Mouse (Mus musculus) lung, embryonic 16.5 days (tissue): ENCODE data around the gene Slc9a8. TPM values are rescaled to one million over a fixed set of nuclear protein-coding genes. Genes with fewer than 3 reads are reported as not detected.

Experiments
- ATAC-seq: fragments of 200-750 bp; cut with Nextera tagmentation; 2 replicates; pipeline ENCODE4 v1.8.0; 2017; ENCODE audit warnings: low read depth, mild to moderate bottlenecking, moderate library complexity
- H3K27ac ChIP-seq: fragments of 300-500 bp; sonication (generic); 2 replicates; pipeline ENCODE4 v1.5.1; 2014; ENCODE audit warnings: mild to moderate bottlenecking, control low read depth, low read length
- H3K27me3 ChIP-seq: fragments of 300-500 bp; sonication (generic); 2 replicates; pipeline ENCODE4 v1.6.1; 2014; ENCODE audit warnings: low read depth, low read length, mixed read lengths; ENCODE audit not compliant: control insufficient read depth, insufficient read depth
- H3K36me3 ChIP-seq: fragments of 300-500 bp; sonication (generic); 2 replicates; pipeline ENCODE4 v1.6.1; 2014; ENCODE audit warnings: low read length; ENCODE audit not compliant: control insufficient read depth, insufficient read depth
- H3K4me1 ChIP-seq: fragments of 300-500 bp; sonication (generic); replicated peaks from 2 replicates; pipeline ENCODE4 v1.6.1; 2014; ENCODE audit warnings: low read length, mixed read lengths; ENCODE audit not compliant: control insufficient read depth, insufficient read depth
- H3K4me2 ChIP-seq: fragments of 300-500 bp; sonication (generic); 2 replicates; pipeline ENCODE4 v1.6.1; 2014; ENCODE audit warnings: low read depth, low read length, control low read depth
- H3K4me3 ChIP-seq: fragments of 300-500 bp; sonication (generic); 2 replicates; pipeline ENCODE4 v1.5.1; 2014; ENCODE audit warnings: mild to moderate bottlenecking, low read length, control low read depth
- H3K9ac ChIP-seq: fragments of 300-500 bp; sonication (generic); 2 replicates; pipeline ENCODE4 v1.6.1; 2014; ENCODE audit warnings: low read length, control low read depth
- H3K9me3 ChIP-seq: fragments of 300-500 bp; sonication (generic); 2 replicates; pipeline ENCODE4 v1.6.1; 2016; ENCODE audit warnings: low read length; ENCODE audit not compliant: control insufficient read depth
- WGBS: fragments of 180-500 bp; shearing (Covaris S2); extraction: QIAGEN DNeasy Blood & Tissue Kit; methylation state at CpG from one replicate; pipeline ENCODE4 v1.1.7; 2014; 5-methylcytosine and 5-hydroxymethylcytosine counted together
- polyA plus RNA-seq: library from polyadenylated mRNA; unstranded; fragments of >200 nt; fragmentation: Nextera tagmentation; extraction: Ambion mirVana; gene quantifications from 2 replicates; pipeline ENCODE4 v1.2.1, GENCODE M21; 2015

Slc9a8 gene
- polyA plus RNA-seq, result 21.3 and 24.0 TPM in 2 replicates

DNA sequence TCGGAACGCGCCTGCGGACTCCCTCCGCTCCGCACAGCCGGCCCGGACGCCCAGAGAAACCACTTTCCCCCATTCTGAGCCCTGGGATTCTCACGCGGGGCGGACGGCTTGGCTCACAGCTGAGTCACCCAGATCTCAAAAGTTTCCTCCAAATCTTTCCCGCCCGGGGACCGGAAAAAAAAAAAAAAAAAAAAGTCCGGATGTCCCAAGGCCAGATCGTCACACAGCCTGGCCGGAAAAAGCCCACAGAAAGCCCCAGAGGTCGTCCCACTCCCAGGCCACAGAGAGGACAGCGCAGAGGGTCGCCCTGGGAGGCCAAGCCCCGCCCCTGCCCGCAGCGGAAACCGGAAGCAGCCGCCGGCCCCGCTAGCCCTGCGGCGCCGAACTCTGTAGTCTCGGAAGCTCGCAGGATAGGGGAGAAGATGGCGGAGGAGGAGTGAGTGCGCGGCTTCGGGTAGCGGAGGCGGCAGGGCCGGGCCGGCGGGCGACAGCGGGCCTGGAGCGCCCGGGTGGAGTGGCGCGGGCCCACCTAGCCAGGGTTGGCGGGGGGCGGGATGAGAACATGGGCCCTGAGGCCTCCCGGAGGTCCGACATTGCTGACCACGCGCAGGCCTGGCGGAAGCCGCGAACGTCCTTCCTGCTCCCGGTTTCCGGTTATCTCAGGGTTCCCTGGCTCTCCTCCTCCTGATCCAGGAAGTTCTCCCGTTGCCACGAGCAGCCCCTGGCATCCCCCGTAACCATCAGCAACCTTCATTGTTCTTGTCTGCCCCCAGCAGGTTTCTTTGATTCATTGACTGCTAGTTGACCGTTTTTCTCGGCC lies at the start of gene Slc9a8:
Gene Slc9a8 (plus strand): TSS at position 383 of the 820 bp plus-strand sequence.
- Histone ChIP-seq H3K9me3 (0 out of 2 replicates have a peak, but pooled peaks cover 3% of the 10 kb centered on the region), H3K4me2 (peak within 1 kb of the TSS; percentile 82), H3K9ac (peak within 1 kb of the TSS; percentile 94), H3K4me3 (peak within 1 kb of the TSS; percentile 83), H3K27ac (peak within 1 kb of the TSS; percentile 97), H3K27me3 (no peaks in the 10 kb centered on the region), H3K36me3 (peaks cover 10% of the 10 kb centered on the region), H3K4me1 (peaks cover 12% of the 10 kb centered on the region)
- under 1% methylated on average over 60 of the region's 66 CpGs for WGBS
- peak; percentile 99 for ATAC-seq

GRCm38 (mm10) chr2:167373266-167373665 lies 48.2 kb upstream of the Slc9a8 start:
- Histone ChIP-seq H3K9me3 (no peaks in the 10 kb centered on the region), H3K9ac (no peak overlapping the region), H3K4me2 (no peak overlapping the region), H3K4me3 (no peak overlapping the region), H3K36me3 (no peaks in the 10 kb centered on the region), H3K4me1 (no peaks in the 10 kb centered on the region), H3K27ac (no peak overlapping the region), H3K27me3 (no peaks in the 10 kb centered on the region)
- peak; percentile 49; the same call in 1 of the 2 replicates for ATAC-seq
- 52% methylated on average over 5 of the region's 5 CpGs for WGBS

GRCm38 (mm10) chr2:167374191-167374805 lies 47.2 kb upstream of the Slc9a8 start:
- no peaks in the 10 kb centered on the region for H3K27me3 ChIP-seq
- H3K27ac ChIP-seq, result no peak overlapping the region
- H3K4me1 ChIP-seq, result no peaks in the 10 kb centered on the region
- ATAC-seq, result no peak
- no peaks in the 10 kb centered on the region for H3K9me3 ChIP-seq
- no peak overlapping the region for H3K4me3 ChIP-seq
- H3K9ac ChIP-seq, result no peak overlapping the region
- H3K4me2 ChIP-seq, result no peak overlapping the region
- 88% methylated on average over 12 of the region's 12 CpGs for WGBS
- no peaks in the 10 kb centered on the region for H3K36me3 ChIP-seq

- no peaks in the 10 kb centered on the region for H3K36me3 ChIP-seq
- no peaks in the 10 kb centered on the region for H3K9me3 ChIP-seq
- no peaks in the 10 kb centered on the region for H3K27me3 ChIP-seq
- H3K27ac ChIP-seq, result no peak overlapping the region
- no peak overlapping the region for H3K4me2 ChIP-seq
- no peaks in the 10 kb centered on the region for H3K4me1 ChIP-seq
- 67% methylated on average over 9 of the region's 9 CpGs for whole genome bisulfite sequencing
- H3K4me3 ChIP-seq, result no peak overlapping the region
- no peak overlapping the region for H3K9ac ChIP-seq
- ATAC-seq, result no peak
Observed at GRCm38 (mm10) chr2:167375135-167375534, 46.4 kb upstream of the Slc9a8 start.

DNA sequence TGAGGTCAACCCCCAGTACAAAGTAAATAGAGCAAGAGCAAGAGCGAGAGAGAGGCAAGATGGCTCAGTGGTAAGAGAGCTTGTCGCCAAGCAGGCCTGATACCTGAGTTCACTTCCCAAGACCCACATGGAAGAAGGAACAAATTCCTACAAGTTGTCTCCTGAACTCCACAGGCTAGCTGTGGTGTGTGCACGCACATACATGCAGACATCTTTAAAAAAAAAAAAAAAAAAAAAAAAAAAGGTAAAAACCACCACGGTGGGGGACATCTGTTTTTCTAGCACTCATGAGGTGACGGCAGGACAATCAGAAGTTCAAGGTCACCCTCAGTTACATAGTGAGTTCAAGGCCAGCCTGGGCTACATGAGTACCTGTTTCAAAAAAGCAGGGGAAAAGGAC lies 45.8 kb upstream of the Slc9a8 start:
- Histone ChIP-seq H3K27me3 (no peaks in the 10 kb centered on the region), H3K27ac (no peak overlapping the region), H3K36me3 (no peaks in the 10 kb centered on the region), H3K9me3 (no peaks in the 10 kb centered on the region), H3K9ac (no peak overlapping the region), H3K4me3 (no peak overlapping the region), H3K4me2 (no peak overlapping the region), H3K4me1 (no peaks in the 10 kb centered on the region; the same call in 1 of the 2 replicates)
- 82% methylated on average over 5 of the region's 5 CpGs for WGBS
- no peak for ATAC-seq

- Histone ChIP-seq H3K27ac (no peak overlapping the region), H3K4me2 (no peak overlapping the region)
Observed at GRCm38 (mm10) chr2:167376160-167376564, 45.4 kb upstream of the Slc9a8 start.

DNA sequence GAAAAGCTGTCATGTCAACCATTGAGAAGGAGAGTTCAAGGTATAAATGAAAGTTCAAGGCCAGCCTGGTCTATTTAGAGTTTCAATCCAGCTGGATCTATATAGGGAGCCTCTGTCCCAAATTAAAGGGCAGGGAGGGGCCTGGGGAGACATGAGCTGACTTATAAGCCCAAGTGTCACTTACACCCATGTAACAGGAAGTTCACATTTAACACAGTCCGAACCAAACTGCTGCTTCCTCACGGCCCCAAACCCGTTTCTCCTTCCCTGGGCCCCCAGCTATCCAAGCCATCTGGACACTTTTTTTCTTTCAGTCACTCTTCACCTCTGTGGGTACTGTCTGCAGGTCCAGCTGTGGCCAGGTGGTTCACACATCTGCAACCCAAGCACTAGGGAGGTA lies 43.8 kb upstream of the Slc9a8 start:
- Histone ChIP-seq H3K9ac (no peak overlapping the region), H3K9me3 (no peaks in the 10 kb centered on the region), H3K27ac (no peak overlapping the region), H3K4me1 (peaks cover 4% of the 10 kb centered on the region), H3K4me3 (no peak overlapping the region), H3K36me3 (no peaks in the 10 kb centered on the region), H3K4me2 (no peak overlapping the region), H3K27me3 (no peaks in the 10 kb centered on the region)
- 15% methylated on average over 3 of the region's 3 CpGs for WGBS
- ATAC-seq, result no peak

More at GRCm38 (mm10) chr2:167376160-167376564, 45.4 kb upstream of the Slc9a8 start:
- Histone ChIP-seq H3K4me1 (peaks cover 4% of the 10 kb centered on the region), H3K9me3 (no peaks in the 10 kb centered on the region), H3K9ac (no peak overlapping the region), H3K36me3 (no peaks in the 10 kb centered on the region), H3K4me3 (no peak overlapping the region), H3K27me3 (no peaks in the 10 kb centered on the region)
- whole genome bisulfite sequencing, result 71% methylated on average over 8 of the region's 8 CpGs
- ATAC-seq, result peak; percentile 37

DNA sequence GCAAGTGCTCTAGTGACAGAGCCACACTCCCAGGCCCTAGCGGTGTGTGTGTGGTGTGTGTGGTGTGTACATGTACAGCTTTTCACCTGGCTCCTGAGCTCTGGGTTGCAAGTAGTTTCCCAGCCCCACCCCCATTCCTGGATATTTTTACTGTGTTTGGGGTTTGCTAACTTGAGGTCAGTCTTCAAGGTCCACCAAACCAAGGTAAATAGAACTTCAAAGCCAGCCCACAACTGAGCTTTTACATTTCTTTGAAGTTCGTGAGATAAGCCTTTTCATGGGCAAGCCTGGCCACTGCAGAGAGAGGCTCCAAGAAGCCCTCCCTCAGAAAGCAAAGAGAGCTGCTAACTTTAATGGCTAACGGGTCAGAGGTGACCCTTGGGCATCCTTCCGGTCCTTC lies 42.5 kb upstream of the Slc9a8 start:
- no peak overlapping the region for H3K4me2 ChIP-seq
- no peaks in the 10 kb centered on the region for H3K27me3 ChIP-seq
- H3K4me1 ChIP-seq, result peaks cover 4% of the 10 kb centered on the region
- H3K9me3 ChIP-seq, result no peaks in the 10 kb centered on the region
- no peak overlapping the region for H3K4me3 ChIP-seq
- no peak overlapping the region for H3K27ac ChIP-seq
- WGBS, result 30% methylated on average over 4 of the region's 4 CpGs
- no peak overlapping the region for H3K9ac ChIP-seq
- ATAC-seq, result peak; percentile 25; the same call in 1 of the 2 replicates
- no peaks in the 10 kb centered on the region for H3K36me3 ChIP-seq

DNA sequence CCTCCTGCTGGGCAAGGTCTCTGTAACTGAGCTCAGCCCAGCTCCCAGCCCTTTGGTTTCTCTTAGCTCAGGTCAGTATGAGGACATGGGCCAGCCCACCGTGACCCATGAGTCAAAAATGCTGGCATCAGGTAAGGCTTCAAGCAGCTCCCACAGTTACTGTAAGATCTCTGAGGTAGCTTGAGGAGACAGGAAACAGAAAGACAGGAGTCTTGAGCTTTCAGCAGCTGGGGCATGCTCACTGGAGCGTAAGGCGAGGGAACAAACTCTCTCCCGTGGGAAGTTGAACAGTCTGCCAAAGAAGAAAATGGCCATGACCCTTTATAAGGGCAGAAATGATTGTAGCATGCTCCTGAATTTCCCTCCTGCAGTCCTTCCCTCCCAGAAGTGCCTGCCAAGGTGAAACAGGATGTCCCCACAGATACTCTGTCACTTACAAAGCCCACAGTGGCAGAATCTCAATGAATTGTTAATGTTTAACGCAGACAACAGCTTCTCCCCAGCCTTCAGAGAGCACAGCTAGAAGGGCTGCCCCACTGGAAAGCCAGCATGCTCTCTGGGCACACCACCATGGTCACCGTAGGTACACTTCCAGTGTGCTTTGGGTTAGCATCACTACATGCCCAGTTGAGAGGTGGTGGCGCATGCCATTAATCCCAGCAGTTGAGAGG lies 40.8 kb upstream of the Slc9a8 start:
- Histone ChIP-seq H3K9ac (0 out of 2 replicates have a peak overlapping the region, but pooled peaks have one; percentile 1), H3K4me2 (no peak overlapping the region), H3K27ac (0 out of 2 replicates have a peak overlapping the region, but pooled peaks have one; percentile 1), H3K9me3 (no peaks in the 10 kb centered on the region), H3K36me3 (no peaks in the 10 kb centered on the region), H3K4me1 (peaks cover 4% of the 10 kb centered on the region), H3K4me3 (no peak overlapping the region), H3K27me3 (no peaks in the 10 kb centered on the region)
- ATAC-seq, result no peak
- 39% methylated on average over 7 of the region's 7 CpGs for WGBS
